Mouse (Mus musculus) kidney, adult 2 months (tissue): ENCODE measurements around the gene Zfp217. TPM values are rescaled to one million over a fixed set of nuclear protein-coding genes. Genes with fewer than 3 reads are reported as not detected.

Experiments
- DNase-seq: peaks from one replicate; pipeline ENCODE4 v3.0.0; 2021
- H3K27ac ChIP-seq: fragments of 200-500 bp; 2 replicates; pipeline ENCODE4 v1.5.1; 2012; ENCODE audit warnings: low read depth, low read length, control low read depth, inconsistent platforms; ENCODE audit not compliant: insufficient read depth
- H3K27me3 ChIP-seq: fragments of 200-500 bp; replicated peaks from 2 replicates; pipeline ENCODE4 v1.6.1; 2012; ENCODE audit warnings: mild to moderate bottlenecking, moderate library complexity, low read length, inconsistent platforms; ENCODE audit not compliant: control insufficient read depth, insufficient read depth
- H3K36me3 ChIP-seq: fragments of 200-500 bp; 2 replicates; pipeline ENCODE4 v1.6.1; 2012; ENCODE audit warnings: mild to moderate bottlenecking, moderate library complexity, low read length, inconsistent platforms; ENCODE audit not compliant: control insufficient read depth, insufficient read depth
- H3K4me1 ChIP-seq: fragments of 200-500 bp; 2 replicates; pipeline ENCODE4 v1.6.1; 2011; ENCODE audit warnings: low read length; ENCODE audit not compliant: control insufficient read depth, insufficient read depth
- H3K4me3 ChIP-seq: fragments of 200-500 bp; 2 replicates; pipeline ENCODE4 v1.5.1; 2011; ENCODE audit warnings: mild to moderate bottlenecking, low read depth, low read length, control low read depth; ENCODE audit not compliant: insufficient read depth
- CTCF ChIP-seq: fragments of 200-500 bp; conservative IDR thresholded peaks from 2 replicates; pipeline ENCODE4 v1.5.1; 2011; ENCODE audit warnings: low read depth, mild to moderate bottlenecking, control low read depth, low read length, moderate library complexity, mixed read lengths; ENCODE audit not compliant: insufficient read depth, insufficient read length
- POLR2A ChIP-seq: fragments of 200-500 bp; IDR thresholded peaks from one replicate; pipeline ENCODE4 v1.6.1; 2011; ENCODE audit warnings: low read depth, low read length, control low read depth
- WGBS: fragments of 180-500 bp; shearing (Covaris S2); methylation state at CpG from one replicate; pipeline ENCODE4 v1.1.7; 2018; 5-methylcytosine and 5-hydroxymethylcytosine counted together
- polyA plus RNA-seq: library from polyadenylated mRNA; depleted of rRNA; stranded (reverse); fragments of >200 nt; gene quantifications from 2 replicates; pipeline ENCODE4 v1.2.3, GENCODE M21; 2012

Gene Zfp217
- polyA plus RNA-seq, 1 experiment: 8.2 TPM

- 36% methylated on average over 6 of the region's 8 CpGs for WGBS
- TF ChIP-seq POLR2A (no peak), CTCF (no peak)
- Histone ChIP-seq H3K27ac (no peak overlapping the region), H3K36me3 (no peaks in the 10 kb centered on the region), H3K4me3 (no peak overlapping the region), H3K4me1 (peaks cover 29% of the 10 kb centered on the region), H3K27me3 (no peaks in the 10 kb centered on the region)
- no peak for DNase-seq
These were observed 28.5 kb upstream of the Zfp217 start for GRCm38 (mm10) chr2:170176284-170176926.

GRCm38 (mm10) chr2:170175661-170176150 lies 27.8 kb upstream of the Zfp217 start:
- Histone ChIP-seq H3K4me3 (no peak overlapping the region), H3K27ac (peak overlapping the region; percentile 30), H3K36me3 (no peaks in the 10 kb centered on the region), H3K4me1 (peaks cover 29% of the 10 kb centered on the region), H3K27me3 (no peaks in the 10 kb centered on the region)
- 59% methylated on average over 7 of the region's 7 CpGs for WGBS
- TF ChIP-seq POLR2A: no peak
- no peak for TF ChIP-seq CTCF
- DNase-seq: no peak

DNA sequence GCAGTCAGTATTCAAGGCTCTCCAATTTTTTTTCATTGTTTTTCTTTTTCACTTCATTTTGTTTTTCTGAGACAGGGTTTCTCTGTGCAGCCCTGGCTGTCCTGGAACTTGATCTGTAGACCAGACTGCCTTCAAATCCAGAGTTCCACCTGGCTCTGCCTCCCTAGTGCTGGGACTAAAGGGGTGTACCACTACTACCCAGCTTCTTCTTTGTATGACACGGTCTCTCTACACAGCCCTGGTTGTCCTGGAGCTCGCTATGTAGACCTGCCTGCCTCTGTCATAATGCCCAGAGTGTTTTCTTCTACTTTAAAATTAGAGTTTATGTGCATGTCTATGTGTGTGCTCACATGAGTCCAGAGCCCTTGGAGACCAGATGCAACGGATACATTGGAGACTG lies 27.3 kb upstream of the Zfp217 start:
- H3K4me3 ChIP-seq: no peak overlapping the region
- no peaks in the 10 kb centered on the region for H3K27me3 ChIP-seq
- no peak for TF ChIP-seq CTCF
- no peak for TF ChIP-seq POLR2A
- no peaks in the 10 kb centered on the region for H3K36me3 ChIP-seq
- H3K27ac ChIP-seq: peak overlapping the region; percentile 54
- H3K4me1 ChIP-seq: peaks cover 29% of the 10 kb centered on the region
- DNase-seq: no peak
- WGBS: 77% methylated on average over 3 of the region's 3 CpGs

- H3K36me3 ChIP-seq: no peaks in the 10 kb centered on the region
- H3K4me1 ChIP-seq: peaks cover 7% of the 10 kb centered on the region; the same call in 1 of the 2 replicates
- TF ChIP-seq CTCF (no peak), POLR2A (no peak)
- no peaks in the 10 kb centered on the region for H3K27me3 ChIP-seq
- H3K4me3 ChIP-seq: no peak overlapping the region
- H3K27ac ChIP-seq: no peak overlapping the region
- no peak for DNase-seq
These were observed 21.2 kb upstream of the Zfp217 start for GRCm38 (mm10) chr2:170169062-170169461.

DNA sequence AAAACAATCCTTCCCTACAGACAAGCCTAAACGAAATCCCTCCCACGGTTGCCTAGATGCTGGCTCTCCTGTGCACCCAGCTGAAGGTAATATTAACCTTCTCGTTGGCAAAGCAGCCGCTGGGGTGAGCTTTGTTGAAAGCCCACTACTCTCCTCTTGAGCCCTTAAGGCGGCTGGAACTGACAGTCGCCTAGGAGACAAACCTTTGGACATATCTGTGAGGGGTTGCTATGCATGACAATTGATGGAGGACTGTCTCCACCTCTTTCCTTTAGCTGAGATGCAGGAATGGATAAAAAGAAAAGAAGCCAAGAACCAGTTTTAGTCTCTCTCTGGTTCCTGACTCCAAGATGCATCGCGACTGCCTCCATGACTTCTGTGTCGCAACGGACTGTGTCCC lies 17.7 kb upstream of the Zfp217 start:
- Histone ChIP-seq H3K4me3 (no peak overlapping the region), H3K27ac (no peak overlapping the region), H3K4me1 (no peaks in the 10 kb centered on the region), H3K27me3 (no peaks in the 10 kb centered on the region), H3K36me3 (no peaks in the 10 kb centered on the region)
- no peak for TF ChIP-seq CTCF
- TF ChIP-seq POLR2A: no peak
- WGBS: 84% methylated on average over 10 of the region's 10 CpGs
- DNase-seq: no peak

- no peaks in the 10 kb centered on the region for H3K4me1 ChIP-seq
- H3K27me3 ChIP-seq: no peaks in the 10 kb centered on the region
- H3K27ac ChIP-seq: no peak overlapping the region
- TF ChIP-seq POLR2A (no peak), CTCF (no peak)
- WGBS: 78% methylated on average over 18 of the region's 18 CpGs
- H3K4me3 ChIP-seq: no peak overlapping the region
- no peak for DNase-seq
- no peaks in the 10 kb centered on the region for H3K36me3 ChIP-seq
These were observed 16.0 kb upstream of the Zfp217 start for GRCm38 (mm10) chr2:170163671-170164462.

DNA sequence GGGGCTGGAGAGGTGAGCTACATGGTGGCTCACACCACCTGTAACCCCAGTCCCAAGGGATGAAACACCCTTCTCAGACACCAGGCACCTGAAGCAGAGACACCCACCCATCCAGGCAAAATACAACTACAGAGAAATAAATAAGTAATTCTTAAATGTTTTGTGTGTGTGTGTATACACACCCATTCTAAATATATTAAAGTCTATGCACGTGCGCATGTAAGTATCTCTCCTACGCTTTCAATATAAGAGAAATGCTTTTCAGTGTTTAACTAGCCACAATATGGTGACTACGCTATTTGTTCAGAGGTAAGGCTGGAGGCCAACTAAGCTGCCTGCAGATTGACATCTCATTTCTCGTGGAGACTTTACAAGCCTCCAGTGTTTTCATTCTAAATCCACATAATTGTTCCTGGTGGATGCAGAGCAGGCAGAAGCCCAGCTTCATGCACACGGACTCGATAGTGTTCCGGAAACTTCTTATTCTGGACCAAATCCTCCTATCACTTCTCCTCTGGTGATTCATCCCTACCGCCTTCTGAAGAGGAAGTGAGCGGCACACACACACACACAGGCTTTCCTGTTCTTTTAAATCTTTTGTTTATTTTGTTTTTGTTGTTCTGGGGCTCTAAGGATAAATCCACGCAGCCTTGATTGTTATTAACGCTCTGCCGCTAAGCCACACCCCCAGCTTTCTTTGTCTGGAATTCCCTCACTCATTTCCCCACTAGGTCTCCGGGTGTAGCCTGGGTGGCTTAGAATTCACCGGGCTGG lies 12.1 kb upstream of the Zfp217 start:
- no peaks in the 10 kb centered on the region for H3K27me3 ChIP-seq
- no peak overlapping the region for H3K27ac ChIP-seq
- no peak overlapping the region for H3K4me3 ChIP-seq
- TF ChIP-seq CTCF (no peak), POLR2A (no peak)
- no peaks in the 10 kb centered on the region for H3K36me3 ChIP-seq
- H3K4me1 ChIP-seq: no peaks in the 10 kb centered on the region; the same call in 1 of the 2 replicates
- peak; percentile 23 for DNase-seq
- 51% methylated on average over 15 of the region's 15 CpGs for WGBS
